Mouse (Mus musculus) midbrain, postnatal 0 days (tissue): ENCODE measurements around the gene Nom1. TPM values are rescaled to one million over a fixed set of nuclear protein-coding genes. Genes with fewer than 3 reads are reported as not detected.

Experiments used
- ATAC-seq: fragments of 200-750 bp; cut with Nextera tagmentation; 2 replicates; pipeline ENCODE4 v1.8.0; 2017; ENCODE audit warnings: moderate number of reproducible peaks, mild to moderate bottlenecking, moderate TSS enrichment, moderate library complexity; ENCODE audit not compliant: low FRiP score
- DNase-seq: peaks from one replicate; pipeline ENCODE4 v3.0.0-alpha.2; 2015; ENCODE audit warnings: low spot score
- H3K27ac ChIP-seq: fragments of 300-500 bp; sonication (generic); 2 replicates; pipeline ENCODE4 v1.5.1; 2014; ENCODE audit warnings: low read depth, mild to moderate bottlenecking, low read length, mixed read lengths
- H3K27me3 ChIP-seq: fragments of 300-500 bp; sonication (generic); 2 replicates; pipeline ENCODE4 v1.6.1; 2014; ENCODE audit warnings: low read length, control low read depth, mixed read lengths; ENCODE audit not compliant: insufficient read depth
- H3K36me3 ChIP-seq: fragments of 300-500 bp; sonication (generic); 2 replicates; pipeline ENCODE4 v1.6.1; 2014; ENCODE audit warnings: low read length, control low read depth, mixed read lengths; ENCODE audit not compliant: insufficient read depth
- H3K4me1 ChIP-seq: fragments of 300-500 bp; sonication (generic); 2 replicates; pipeline ENCODE4 v1.6.1; 2014; ENCODE audit warnings: mild to moderate bottlenecking, control low read depth, antibody characterized with exemption, low read length, mixed read lengths; ENCODE audit not compliant: insufficient read depth
- H3K4me2 ChIP-seq: fragments of 300-500 bp; sonication (generic); 2 replicates; pipeline ENCODE4 v1.6.1; 2014; ENCODE audit warnings: low read depth, mild to moderate bottlenecking, low read length, mixed read lengths; ENCODE audit not compliant: poor library complexity, severe bottlenecking
- H3K4me3 ChIP-seq: fragments of 300-500 bp; sonication (generic); 2 replicates; pipeline ENCODE4 v1.5.1; 2014; ENCODE audit warnings: low read depth, mild to moderate bottlenecking, low read length, moderate library complexity
- H3K9ac ChIP-seq: fragments of 300-500 bp; sonication (generic); replicated peaks from 2 replicates; pipeline ENCODE4 v1.6.1; 2014; ENCODE audit warnings: mild to moderate bottlenecking, low read length, moderate library complexity, mixed read lengths; ENCODE audit not compliant: poor library complexity, severe bottlenecking
- H3K9me3 ChIP-seq: fragments of 300-500 bp; sonication (generic); 2 replicates; pipeline ENCODE4 v1.6.1; 2016; ENCODE audit warnings: low read length, control low read depth
- CTCF ChIP-seq: IDR thresholded peaks from 2 replicates; pipeline ENCODE4 v1.5.1; 2016; ENCODE audit warnings: antibody characterized with exemption, mild to moderate bottlenecking
- WGBS: fragments of 180-500 bp; shearing (Covaris S2); extraction: QIAGEN DNeasy Blood & Tissue Kit; methylation state at CpG from one replicate; pipeline ENCODE4 v1.1.7; 2014; 5-methylcytosine and 5-hydroxymethylcytosine counted together
- polyA plus RNA-seq: library from polyadenylated mRNA; unstranded; fragments of >200 nt; fragmentation: Nextera tagmentation; extraction: Ambion mirVana; gene quantifications from 2 replicates; pipeline ENCODE4 v1.2.1, GENCODE M21; 2015
- total RNA-seq: library from RNA; depleted of rRNA; stranded (reverse); fragments of >200 nt; gene quantifications from 2 replicates; pipeline ENCODE4 v1.2.3, GENCODE M21; 2014

Nom1 gene
- total and polyA plus RNA-seq, 2 experiments from 2014 or later, result 11.4 to 12.6 TPM

DNA sequence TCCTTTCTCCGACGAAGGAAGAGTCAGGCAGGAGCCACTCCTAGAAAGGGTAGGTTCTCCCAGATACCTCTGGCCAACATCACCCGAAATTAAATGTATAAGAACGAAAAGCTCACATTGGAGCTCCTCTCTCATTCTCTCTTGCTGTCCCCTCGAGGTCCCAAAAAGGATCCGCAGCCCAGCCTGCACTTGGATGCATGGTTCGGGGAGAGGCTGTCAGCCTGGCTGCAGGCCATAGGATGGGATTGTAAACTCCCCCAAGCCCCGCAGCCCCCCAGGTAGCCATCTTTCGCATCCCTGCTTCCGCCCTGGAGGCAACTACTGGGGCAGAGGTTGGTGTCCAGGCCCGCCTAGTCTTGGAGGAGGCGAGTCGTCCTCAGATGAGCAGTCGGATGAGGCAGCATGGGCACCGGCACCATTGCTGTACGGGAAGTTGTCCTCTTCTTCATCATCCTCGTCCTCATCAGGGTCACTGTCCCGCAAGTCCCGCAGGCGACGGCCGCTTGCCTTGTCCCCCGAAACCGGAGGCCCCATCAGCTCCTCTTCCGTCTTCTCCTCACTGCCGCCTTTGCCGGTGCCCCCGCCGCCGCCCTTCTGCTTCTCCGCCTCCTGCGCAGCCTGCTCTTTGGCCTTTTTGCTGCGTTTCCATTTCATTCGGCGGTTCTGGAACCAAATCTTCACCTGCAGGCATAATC lies 39.2 kb downstream of the Nom1 start:
- under 1% methylated on average over 35 of the region's 35 CpGs for WGBS
- ATAC-seq, result no peak
- no peak overlapping the region for H3K4me2 ChIP-seq

DNA sequence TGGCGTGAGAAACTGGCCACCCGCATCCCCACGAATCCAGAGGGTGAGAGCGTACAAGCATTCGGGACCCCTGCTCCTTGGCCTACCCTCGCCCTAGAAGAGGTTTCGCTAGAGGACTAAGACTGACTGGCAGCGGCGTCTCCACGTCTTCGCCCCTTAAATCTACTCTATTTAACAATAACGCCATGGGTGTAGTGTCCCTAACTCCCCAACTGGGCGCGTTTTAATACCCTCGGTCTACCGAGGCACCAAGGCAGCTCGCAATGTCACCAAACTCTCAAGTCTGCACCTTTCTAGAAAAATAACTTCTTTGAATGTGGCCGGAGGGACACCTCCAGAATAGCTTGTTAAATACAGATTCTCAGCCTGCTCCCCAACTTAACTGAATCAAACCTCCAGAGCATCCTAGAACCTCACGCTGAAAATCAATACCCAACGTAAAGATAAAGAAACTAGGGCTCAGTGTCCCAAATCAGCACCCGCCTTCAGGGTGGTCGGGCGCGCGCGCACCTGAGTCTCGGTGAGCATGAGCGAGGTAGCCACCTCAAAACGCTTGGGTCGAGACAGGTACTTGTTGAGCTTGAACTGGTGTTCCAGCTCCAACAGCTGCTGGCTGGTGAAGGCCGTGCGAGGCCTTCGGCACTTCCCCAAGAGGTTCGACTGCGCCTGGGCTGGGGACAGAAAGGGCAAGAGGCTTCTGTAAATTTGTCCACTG lies 39.9 kb downstream of the Nom1 start:
- Histone ChIP-seq H3K4me2 (no peak overlapping the region), H3K27me3 (peaks cover 81% of the 10 kb centered on the region), H3K4me1 (peaks cover 12% of the 10 kb centered on the region; the same call in 1 of the 2 replicates), H3K36me3 (no peaks in the 10 kb centered on the region), H3K4me3 (no peak overlapping the region), H3K27ac (no peak overlapping the region), H3K9me3 (no peaks in the 10 kb centered on the region), H3K9ac (no peak overlapping the region)
- no peak for TF ChIP-seq CTCF
- DNase-seq, result no peak
- ATAC-seq, result no peak
- 1% methylated on average over 35 of the region's 35 CpGs for WGBS

More for the DNA sequence above, 39.2 kb downstream of the Nom1 start:
- Histone ChIP-seq H3K36me3 (no peaks in the 10 kb centered on the region), H3K27ac (no peak overlapping the region), H3K27me3 (peaks cover 79% of the 10 kb centered on the region), H3K9ac (no peak overlapping the region), H3K4me3 (no peak overlapping the region), H3K4me1 (peaks cover 12% of the 10 kb centered on the region; the same call in 1 of the 2 replicates), H3K9me3 (no peaks in the 10 kb centered on the region)
- TF ChIP-seq CTCF, result no peak
- no peak for DNase-seq

DNA sequence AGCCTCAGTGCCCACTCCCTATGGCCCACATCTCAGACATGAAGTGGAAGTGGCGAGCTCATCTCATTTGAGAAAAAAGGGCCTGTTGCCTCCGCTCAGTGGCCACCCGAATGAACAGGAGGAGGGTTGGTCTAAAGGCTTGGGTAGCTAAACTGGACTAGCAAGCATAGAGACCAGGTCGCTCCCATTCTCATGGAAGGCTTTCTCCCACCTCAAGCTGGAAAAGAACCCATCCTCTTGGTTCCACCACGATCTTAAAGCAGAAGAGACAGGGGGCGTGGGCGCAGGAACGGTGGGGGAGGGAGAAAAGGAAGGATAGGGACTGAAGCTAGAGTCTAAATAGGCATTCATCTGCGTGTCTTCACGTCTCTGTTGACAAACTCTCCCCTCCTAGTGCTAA lies 40.6 kb downstream of the Nom1 start:
- no peak overlapping the region for H3K4me2 ChIP-seq
- H3K27me3 ChIP-seq, result peaks cover 81% of the 10 kb centered on the region
- ATAC-seq, result no peak

DNA sequence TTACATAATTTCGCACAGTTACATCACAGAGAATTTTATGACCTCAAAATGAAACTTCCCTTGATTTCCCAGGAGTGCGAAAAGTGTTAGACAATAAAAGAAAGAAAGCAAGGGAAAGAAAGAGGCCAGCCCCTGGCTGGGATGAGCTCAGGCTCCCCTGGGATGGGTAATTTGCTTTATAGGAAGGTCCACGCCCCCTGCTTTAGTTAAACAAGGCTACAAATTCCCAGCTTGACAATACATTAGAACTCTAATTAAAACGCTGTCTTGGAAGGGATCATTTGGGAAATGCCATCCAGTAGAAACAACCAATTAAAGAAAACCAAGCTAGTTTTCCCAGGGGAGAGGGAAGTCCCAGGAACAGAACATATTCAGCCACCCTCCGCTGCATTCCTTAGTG lies 41.1 kb downstream of the Nom1 start:
- H3K9ac ChIP-seq, result no peak overlapping the region
- no peak for DNase-seq
- H3K4me1 ChIP-seq, result peaks cover 12% of the 10 kb centered on the region; the same call in 1 of the 2 replicates
- TF ChIP-seq CTCF, result no peak
- no peak overlapping the region for H3K4me3 ChIP-seq
- H3K4me2 ChIP-seq, result no peak overlapping the region
- H3K9me3 ChIP-seq, result no peaks in the 10 kb centered on the region
- no peaks in the 10 kb centered on the region for H3K36me3 ChIP-seq
- peaks cover 82% of the 10 kb centered on the region for H3K27me3 ChIP-seq
- under 1% methylated on average over 5 of the region's 5 CpGs for WGBS
- no peak overlapping the region for H3K27ac ChIP-seq
- no peak for ATAC-seq

More for the DNA sequence above, 40.6 kb downstream of the Nom1 start:
- no peak for DNase-seq
- Histone ChIP-seq H3K4me3 (no peak overlapping the region), H3K4me1 (peaks cover 12% of the 10 kb centered on the region; the same call in 1 of the 2 replicates), H3K27ac (no peak overlapping the region), H3K36me3 (no peaks in the 10 kb centered on the region), H3K9me3 (no peaks in the 10 kb centered on the region), H3K9ac (no peak overlapping the region)
- no peak for TF ChIP-seq CTCF
- WGBS, result 3% methylated on average over 10 of the region's 10 CpGs

DNA sequence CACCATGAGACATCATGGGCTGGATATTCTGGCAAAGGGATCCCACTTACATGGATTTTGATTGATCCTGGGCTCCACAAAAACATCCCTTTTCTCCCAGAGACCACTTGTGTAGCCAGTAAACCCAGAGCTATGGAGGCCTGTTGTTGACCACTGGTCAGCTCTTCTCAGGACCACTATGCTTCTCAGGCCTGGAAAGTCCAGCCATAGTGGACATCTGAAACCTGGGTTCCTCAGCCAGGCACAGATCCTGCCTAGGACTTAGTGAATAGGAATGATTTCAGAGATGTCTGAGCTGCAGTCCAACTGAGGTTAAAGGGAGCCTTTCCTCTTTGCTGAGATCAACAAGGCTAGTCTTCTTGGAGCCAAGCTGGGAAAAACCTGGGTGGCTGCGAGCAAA lies 41.6 kb downstream of the Nom1 start:
- ATAC-seq, result no peak

More for the DNA sequence above, 41.6 kb downstream of the Nom1 start:
- H3K9ac ChIP-seq, result no peak overlapping the region
- DNase-seq, result no peak
- peaks cover 82% of the 10 kb centered on the region for H3K27me3 ChIP-seq
- H3K4me3 ChIP-seq, result no peak overlapping the region
- 0% methylated on average over 1 of the region's 1 CpGs for WGBS
- no peak overlapping the region for H3K27ac ChIP-seq
- H3K4me2 ChIP-seq, result no peak overlapping the region
- no peaks in the 10 kb centered on the region for H3K9me3 ChIP-seq
- peaks cover 12% of the 10 kb centered on the region; the same call in 1 of the 2 replicates for H3K4me1 ChIP-seq
- no peaks in the 10 kb centered on the region for H3K36me3 ChIP-seq
- no peak for TF ChIP-seq CTCF
